Mouse (Mus musculus) NIH3T3 (cell line): ENCODE results near the gene Rsph1.

Experiments
- DNase-seq: peaks from one replicate; pipeline ENCODE4 v3.0.0-alpha.2; 2012; ENCODE audit warnings: low read depth

Gene Rsph1

DNA sequence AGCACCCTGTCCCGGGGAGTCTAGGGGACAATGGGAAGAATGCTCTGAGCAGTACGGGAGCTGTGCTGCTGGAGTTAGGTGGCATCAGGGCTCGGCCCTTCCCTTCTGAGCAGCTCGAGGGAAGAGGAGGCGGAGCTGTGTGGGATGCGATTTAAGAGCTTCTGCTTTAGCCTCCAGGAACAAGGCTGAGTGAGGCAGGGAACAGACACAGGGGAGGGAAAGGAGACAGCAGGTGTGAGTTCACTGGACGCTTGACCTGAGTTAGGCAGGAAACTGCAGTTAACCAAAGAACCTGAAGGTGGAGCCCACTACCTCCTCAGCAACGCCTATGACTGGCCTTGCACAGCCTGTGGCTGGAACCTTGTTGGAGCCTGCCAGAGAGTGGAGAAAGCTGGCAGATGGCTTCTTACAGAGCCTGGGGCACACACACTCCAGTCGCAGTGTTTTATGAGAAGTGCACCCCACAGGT lies 22.7 kb downstream of the Rsph1 start:
- DNase-seq: peak; percentile 63

- no peak for DNase-seq
These were observed 23.2 kb downstream of the Rsph1 start for GRCm38 (mm10) chr17:31253951-31254350.

GRCm38 (mm10) chr17:31247144-31247543 lies 30.0 kb downstream of the Rsph1 start:
- no peak for DNase-seq

- no peak for DNase-seq
These were observed 31.9 kb downstream of the Rsph1 start for GRCm38 (mm10) chr17:31245321-31245720.

DNA sequence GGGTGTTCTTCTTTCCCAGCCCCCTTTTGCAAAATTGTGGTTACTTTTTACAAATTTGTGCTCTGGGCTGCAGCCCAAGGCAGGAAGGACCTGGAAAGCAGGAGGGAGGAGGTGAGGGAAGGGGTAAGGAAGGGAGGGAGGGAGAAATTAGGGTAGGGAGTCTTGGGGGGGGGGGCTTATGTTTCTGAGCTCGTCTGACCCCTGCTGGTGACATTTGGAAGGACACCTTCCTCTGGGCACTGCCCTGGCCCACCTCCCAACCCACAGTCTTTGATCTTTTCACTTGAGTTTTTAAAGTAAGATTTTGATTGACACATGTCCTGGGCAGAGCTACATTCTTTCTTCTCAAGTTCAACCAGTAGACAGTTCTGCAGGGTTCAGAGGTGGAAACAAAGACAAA lies 34.4 kb downstream of the Rsph1 start:
- peak; percentile 10 for DNase-seq

DNA sequence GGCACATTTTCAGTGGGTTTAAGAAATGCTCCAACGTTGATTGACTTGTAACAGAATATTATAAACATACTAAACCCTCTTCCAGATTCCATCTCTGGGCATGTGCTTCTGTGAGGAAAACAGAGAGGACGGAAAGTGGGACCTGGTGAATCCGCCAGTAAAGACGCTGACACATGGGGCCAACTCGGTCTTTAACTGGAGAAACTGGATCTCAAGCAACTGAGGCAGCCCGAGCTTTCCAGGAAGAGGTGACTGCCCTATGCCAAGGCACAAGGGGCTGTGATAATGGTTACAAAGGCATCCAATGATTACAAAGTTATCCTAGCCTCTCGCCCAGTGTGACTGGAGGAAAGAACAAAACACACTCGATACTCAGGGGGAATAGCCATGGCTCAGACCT lies 36.0 kb downstream of the Rsph1 start:
- no peak for DNase-seq

DNA sequence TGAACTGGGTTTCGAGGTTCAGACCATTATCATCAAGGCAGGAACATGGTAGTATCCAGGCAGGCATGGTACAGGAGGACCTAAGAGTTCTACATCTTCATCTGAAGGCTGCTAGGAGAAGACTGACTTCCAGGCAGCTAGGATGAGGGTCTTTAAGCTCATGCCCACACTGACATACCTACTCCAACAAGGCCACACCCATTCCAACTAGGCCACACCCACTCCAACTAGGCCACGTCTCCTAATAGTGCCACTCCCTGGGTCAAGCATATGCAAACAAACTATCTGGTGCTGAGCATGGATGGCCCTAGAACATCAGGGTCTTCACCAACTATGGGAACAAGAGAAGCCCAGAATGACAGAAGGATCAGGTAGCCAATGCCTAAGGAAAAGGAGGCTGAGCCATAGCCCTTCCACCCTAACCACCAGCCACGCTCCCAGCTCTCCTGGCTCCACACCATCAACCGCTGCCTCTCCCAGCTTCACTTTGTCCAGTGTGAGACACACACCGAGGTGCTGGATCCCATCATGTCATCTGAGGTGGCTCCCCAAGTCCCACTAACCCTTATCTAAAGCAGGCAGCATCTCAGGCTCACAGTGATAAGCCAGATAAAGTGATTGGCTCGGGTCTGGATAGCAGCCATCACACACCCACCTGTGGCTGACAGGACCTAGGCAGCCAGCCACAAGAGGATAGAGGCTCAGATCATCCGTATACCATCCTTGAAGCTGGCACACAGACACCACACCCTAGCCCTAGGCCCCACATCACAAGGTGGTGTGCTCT lies 38.8 kb downstream of the Rsph1 start:
- no peak for DNase-seq

- DNase-seq: no peak
These were observed 41.3 kb downstream of the Rsph1 start for GRCm38 (mm10) chr17:31235915-31236314.

- DNase-seq: no peak
These were observed 44.8 kb downstream of the Rsph1 start for GRCm38 (mm10) chr17:31232251-31233010.

DNA sequence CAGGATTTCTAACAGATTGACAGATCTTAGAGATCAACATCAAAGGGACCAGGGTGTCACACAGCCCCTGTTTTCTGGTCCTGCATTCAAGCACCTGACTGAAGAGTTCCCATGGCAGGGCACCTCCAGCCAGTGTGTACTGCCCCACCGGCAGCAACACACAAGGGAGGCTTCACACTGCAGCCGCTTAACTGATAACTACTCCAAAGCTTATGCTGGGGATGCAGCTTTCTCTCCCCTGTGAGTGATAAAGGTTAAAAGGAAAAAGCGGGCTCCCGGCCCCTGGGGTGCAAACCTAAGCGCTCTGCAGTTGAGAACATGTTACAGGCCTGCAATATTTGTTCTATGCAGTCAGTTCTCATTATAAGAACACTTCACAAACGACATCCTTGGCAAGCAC lies 45.4 kb downstream of the Rsph1 start:
- DNase-seq: no peak

- no peak for DNase-seq
These were observed 50.3 kb downstream of the Rsph1 start for GRCm38 (mm10) chr17:31226931-31227330.

GRCm38 (mm10) chr17:31226368-31226767 lies 50.8 kb downstream of the Rsph1 start:
- DNase-seq: no peak

DNA sequence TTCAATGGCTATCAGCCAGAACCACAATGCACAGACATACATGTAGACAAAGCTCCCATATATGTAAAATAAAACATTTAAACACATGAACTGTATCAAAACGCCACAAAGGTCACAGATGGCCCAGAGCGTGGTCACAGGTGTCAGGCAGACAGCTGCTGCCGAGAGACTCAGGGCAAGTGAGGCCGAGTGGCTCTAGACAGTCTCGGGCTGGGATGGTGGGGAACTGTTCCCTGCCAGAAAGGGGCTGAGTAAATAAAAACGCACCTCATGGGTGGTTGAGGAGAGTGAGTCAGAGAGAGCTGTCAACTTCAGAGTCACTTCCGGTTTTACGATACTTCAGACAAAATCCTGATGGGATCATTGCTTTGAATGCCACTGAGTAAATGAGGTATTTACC lies 52.6 kb downstream of the Rsph1 start:
- DNase-seq: no peak

DNA sequence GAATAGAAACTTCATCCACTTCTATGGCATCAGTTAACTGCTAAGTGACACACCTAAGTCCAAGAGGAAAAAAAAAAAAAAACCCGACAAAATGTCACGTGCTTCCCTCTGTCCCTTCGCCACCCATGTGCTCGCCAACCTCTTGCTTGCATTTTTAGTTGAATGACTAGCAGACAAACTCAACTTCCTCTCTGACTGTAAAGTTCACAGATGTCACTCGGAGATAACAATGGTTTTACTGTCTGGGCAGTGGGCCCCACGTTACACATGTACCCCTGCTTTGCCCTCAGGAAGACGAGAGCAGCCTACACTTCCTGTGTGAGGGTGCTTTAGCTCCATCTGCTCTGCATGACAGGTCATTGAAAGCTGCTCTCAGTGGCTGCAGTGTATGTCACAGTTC lies 53.3 kb downstream of the Rsph1 start:
- no peak for DNase-seq

- DNase-seq: no peak
These were observed 54.3 kb downstream of the Rsph1 start for GRCm38 (mm10) chr17:31222810-31223310.

DNA sequence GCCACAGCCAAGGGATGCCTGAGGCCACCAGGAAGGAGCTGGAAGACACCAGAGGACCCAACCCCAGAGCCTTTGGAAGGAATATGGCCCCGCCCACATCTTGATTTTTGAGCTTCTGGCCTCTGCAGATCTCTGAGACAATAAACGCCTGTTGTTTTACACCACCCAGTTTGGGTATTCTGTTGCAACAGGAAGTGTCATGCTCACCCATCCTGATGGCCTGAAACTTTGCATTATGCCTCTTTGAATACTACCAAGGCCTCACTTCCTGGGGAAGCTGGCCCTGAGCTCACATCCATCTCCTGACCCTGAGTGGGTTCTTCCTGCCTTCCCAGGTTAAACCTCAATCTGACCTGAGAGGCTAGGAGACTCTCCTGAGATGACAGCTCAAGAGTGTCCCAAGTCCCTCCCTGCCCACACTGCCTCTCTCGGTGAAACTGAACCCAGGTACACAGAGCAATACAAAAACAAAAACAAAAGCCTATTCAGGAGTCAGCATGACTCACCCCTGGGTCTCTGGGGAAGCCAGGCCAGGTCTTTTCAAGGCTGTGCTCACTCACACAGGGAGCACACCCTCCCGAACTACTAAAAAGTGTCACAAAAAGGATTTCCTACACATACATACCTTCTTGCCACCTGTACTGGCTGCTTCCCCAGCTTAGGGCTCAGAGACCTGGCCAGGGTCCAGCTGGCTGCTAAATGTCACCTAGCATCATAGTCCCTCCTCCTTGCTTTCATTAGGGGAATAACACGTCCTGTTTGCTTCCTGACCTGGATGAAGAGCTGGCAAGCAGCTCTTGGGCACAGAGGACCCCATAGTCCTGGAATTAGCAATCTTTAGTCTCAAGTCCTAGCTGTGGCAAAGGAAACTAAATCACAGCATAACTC lies 60.9 kb downstream of the Rsph1 start:
- no peak for DNase-seq

DNA sequence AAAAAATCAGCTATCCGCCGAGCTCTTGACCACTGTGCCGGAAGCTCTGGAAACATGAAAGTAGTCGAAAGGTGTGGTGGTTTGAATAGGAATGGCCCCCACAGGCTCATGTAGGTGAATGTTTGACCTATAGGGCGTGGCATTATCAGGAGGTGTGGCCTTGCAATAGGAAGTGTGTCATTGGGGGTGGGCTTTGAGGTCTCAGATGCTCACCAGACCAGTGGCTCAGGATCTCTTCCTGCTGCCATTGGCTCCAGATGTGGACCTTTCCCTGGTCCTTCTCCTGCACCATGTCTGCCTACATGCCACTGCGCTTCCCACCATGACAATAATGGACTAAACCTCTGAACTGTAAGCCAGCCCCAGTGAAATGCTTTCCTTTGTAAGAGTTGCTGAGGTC lies 65.3 kb downstream of the Rsph1 start:
- DNase-seq: no peak

GRCm38 (mm10) chr17:31210299-31210698 lies 66.9 kb downstream of the Rsph1 start:
- no peak for DNase-seq

GRCm38 (mm10) chr17:31209376-31209930 lies 67.7 kb downstream of the Rsph1 start:
- no peak for DNase-seq

GRCm38 (mm10) chr17:31208654-31209053 lies 68.5 kb downstream of the Rsph1 start:
- DNase-seq: no peak

- no peak for DNase-seq
These were observed 69.3 kb downstream of the Rsph1 start, which contains the start of gene Ubash3a for GRCm38 (mm10) chr17:31207771-31208334. TSS of gene Ubash3a (plus strand) at chr17:31207873.
